Mouse (Mus musculus): ENCODE measurements at regions not wholly inside any gene's neighbourhood (a gene's known extent, or its start where the extent isn't known, plus 50 kb on each side); places are given as distances from the start of the nearest gene placed in this dataset.

- no peak for ATAC-seq (replicated peaks; ENCODE audit: insufficient number of reproducible peaks, low FRiP score, low TSS enrichment, poor library complexity, severe bottlenecking)
Observed at GRCm38 (mm10) chr11:21016791-21017329, 74.2 kb upstream of the Peli1 start.

- ATAC-seq (replicated peaks; ENCODE audit: insufficient number of reproducible peaks, low FRiP score, low TSS enrichment, poor library complexity, severe bottlenecking), result no peak
Observed at GRCm38 (mm10) chr11:21019829-21020228, 71.3 kb upstream of the Peli1 start.

GRCm38 (mm10) chr11:21024111-21024510, 67.0 kb upstream of the Peli1 start:
- no peak; the same call in 1 of the 2 replicates for ATAC-seq (replicated peaks; ENCODE audit: insufficient number of reproducible peaks, low FRiP score, low TSS enrichment, poor library complexity, severe bottlenecking)

GRCm38 (mm10) chr11:21024521-21024920, 66.6 kb upstream of the Peli1 start:
- ATAC-seq (replicated peaks; ENCODE audit: insufficient number of reproducible peaks, low FRiP score, low TSS enrichment, poor library complexity, severe bottlenecking), result peak; percentile 94

GRCm38 (mm10) chr11:21027299-21027698, 63.8 kb upstream of the Peli1 start:
- no peak for ATAC-seq (replicated peaks; ENCODE audit: insufficient number of reproducible peaks, low FRiP score, low TSS enrichment, poor library complexity, severe bottlenecking)

- ATAC-seq (replicated peaks; ENCODE audit: insufficient number of reproducible peaks, low FRiP score, low TSS enrichment, poor library complexity, severe bottlenecking), result no peak
Observed at GRCm38 (mm10) chr11:21030362-21030761, 60.7 kb upstream of the Peli1 start.

GRCm38 (mm10) chr11:21031816-21032215, 59.3 kb upstream of the Peli1 start:
- peak; percentile 72 for ATAC-seq (replicated peaks; ENCODE audit: insufficient number of reproducible peaks, low FRiP score, low TSS enrichment, poor library complexity, severe bottlenecking)

GRCm38 (mm10) chr11:21033234-21033822, 57.8 kb upstream of the Peli1 start:
- ATAC-seq (replicated peaks; ENCODE audit: insufficient number of reproducible peaks, low FRiP score, low TSS enrichment, poor library complexity, severe bottlenecking), result no peak

- peak; percentile 57 for ATAC-seq (replicated peaks; ENCODE audit: insufficient number of reproducible peaks, low FRiP score, low TSS enrichment, poor library complexity, severe bottlenecking)
Observed at GRCm38 (mm10) chr11:21033823-21034401, 57.2 kb upstream of the Peli1 start.

- ATAC-seq (replicated peaks; ENCODE audit: insufficient number of reproducible peaks, low FRiP score, low TSS enrichment, poor library complexity, severe bottlenecking), result no peak
Observed at GRCm38 (mm10) chr11:21036161-21036916, 54.8 kb upstream of the Peli1 start.

GRCm38 (mm10) chr11:21037267-21037906, 53.7 kb upstream of the Peli1 start:
- ATAC-seq (replicated peaks; ENCODE audit: insufficient number of reproducible peaks, low FRiP score, low TSS enrichment, poor library complexity, severe bottlenecking), result no peak

GRCm38 (mm10) chr11:21041201-21041600, 49.9 kb upstream of the Peli1 start:
- no peak for ATAC-seq (replicated peaks; ENCODE audit: insufficient number of reproducible peaks, low FRiP score, low TSS enrichment, poor library complexity, severe bottlenecking)

All from monocyte, adult 5-6 weeks (primary cell).